Mouse (Mus musculus) liver, embryonic 15.5 days (tissue): Measurements from ENCODE around the gene Pih1d1. TPM values are rescaled to one million over a fixed set of nuclear protein-coding genes. Genes with fewer than 3 reads are reported as not detected.
"Not testable (repeated sequence)": the region's sequence is repeated elsewhere in the genome, so short reads cannot be mapped to it uniquely, and the experiment has no call there.

Experiments used
- ATAC-seq: fragments of 200-750 bp; cut with Nextera tagmentation; 2 replicates; pipeline ENCODE4 v1.8.0; 2017; ENCODE audit warnings: moderate number of reproducible peaks, mild to moderate bottlenecking, moderate library complexity; ENCODE audit not compliant: insufficient read depth
- H3K27ac ChIP-seq: fragments of 300-500 bp; sonication (generic); replicated peaks from 2 replicates; pipeline ENCODE4 v1.5.1; 2015; ENCODE audit warnings: mild to moderate bottlenecking, inconsistent platforms
- H3K27me3 ChIP-seq: fragments of 300-500 bp; sonication (generic); 2 replicates; pipeline ENCODE4 v1.6.1; 2015; ENCODE audit warnings: mild to moderate bottlenecking, inconsistent platforms
- H3K36me3 ChIP-seq: fragments of 300-500 bp; sonication (generic); replicated peaks from 2 replicates; pipeline ENCODE4 v1.6.1; 2015; ENCODE audit warnings: moderate library complexity, mild to moderate bottlenecking, inconsistent platforms
- H3K4me1 ChIP-seq: fragments of 300-500 bp; sonication (generic); replicated peaks from 2 replicates; pipeline ENCODE4 v1.6.1; 2015; ENCODE audit warnings: inconsistent platforms
- H3K4me2 ChIP-seq: fragments of 300-500 bp; sonication (generic); 2 replicates; pipeline ENCODE4 v1.6.1; 2015; ENCODE audit warnings: moderate library complexity, mild to moderate bottlenecking, inconsistent platforms
- H3K4me3 ChIP-seq: fragments of 300-500 bp; sonication (generic); replicated peaks from 2 replicates; pipeline ENCODE4 v1.5.1; 2015; ENCODE audit warnings: mild to moderate bottlenecking, inconsistent platforms
- H3K9ac ChIP-seq: fragments of 300-500 bp; sonication (generic); 2 replicates; pipeline ENCODE4 v1.6.1; 2015; ENCODE audit warnings: moderate library complexity, mild to moderate bottlenecking, inconsistent platforms
- H3K9me3 ChIP-seq: fragments of 300-500 bp; sonication (generic); replicated peaks from 2 replicates; pipeline ENCODE4 v1.6.1; 2016; ENCODE audit warnings: inconsistent platforms
- WGBS: fragments of 180-500 bp; shearing (Covaris S2); methylation state at CpG from one replicate; pipeline ENCODE4 v1.1.7; 2015; ENCODE audit warnings: mixed read lengths; ENCODE audit not compliant: insufficient replicate concordance; 5-methylcytosine and 5-hydroxymethylcytosine counted together
- polyA plus RNA-seq: library from polyadenylated mRNA; unstranded; fragments of >200 nt; fragmentation: Nextera tagmentation; extraction: Ambion mirVana; gene quantifications from 2 replicates; pipeline ENCODE4 v1.2.1, GENCODE M21; 2015

The Pih1d1 gene
- polyA plus RNA-seq: 42.2 and 46.8 TPM in 2 replicates

DNA sequence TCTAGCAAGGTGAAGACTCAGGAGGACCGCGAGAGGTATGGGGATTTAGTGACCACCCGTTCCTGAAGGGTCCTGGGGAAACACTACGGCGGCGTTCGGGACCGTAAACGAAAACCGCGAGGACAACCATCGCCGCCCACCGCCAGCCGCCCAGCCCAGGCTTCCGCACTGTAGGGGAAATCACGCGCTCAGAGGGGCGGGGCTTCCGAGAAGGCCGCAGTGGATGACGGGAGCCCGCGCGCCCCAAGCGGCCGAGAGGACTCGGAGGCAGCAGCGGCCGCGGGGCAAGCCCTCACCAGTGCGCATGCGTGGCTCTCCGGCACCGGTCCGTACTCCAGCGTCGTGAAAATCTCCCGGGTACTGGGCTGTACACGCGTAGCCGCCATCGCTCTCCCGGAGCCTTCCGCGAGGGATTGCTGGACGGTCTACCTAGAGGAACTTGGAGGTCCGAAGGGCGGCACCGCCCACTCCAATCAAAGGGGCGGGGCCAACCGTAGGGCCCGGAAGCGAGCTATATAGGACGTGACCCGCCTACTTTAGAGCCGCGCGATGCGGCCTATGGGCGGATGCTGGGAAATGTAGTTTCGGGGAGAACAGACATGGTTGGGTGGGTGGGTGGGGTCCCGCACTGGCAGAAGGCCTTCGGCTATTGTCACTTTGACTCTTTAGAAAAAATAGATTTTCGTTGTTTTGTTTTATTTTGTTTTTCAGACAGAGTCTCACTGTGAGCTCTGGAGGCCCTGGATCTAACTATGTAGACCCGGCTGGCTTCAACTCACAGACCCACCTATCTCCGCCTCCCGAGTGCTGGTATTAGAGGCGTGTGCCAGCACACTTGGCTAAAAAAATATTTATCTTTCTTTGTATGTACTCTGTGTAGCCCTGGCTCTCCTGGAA, at the start of gene Pih1d1, which contains the start of gene Aldh16a1:
TSS of gene Pih1d1 (plus strand) at position 208 of the 897 bp plus-strand sequence.
TSS of gene Aldh16a1 (minus strand) at position 489 of the 897 bp plus-strand sequence.
- Histone ChIP-seq H3K4me2 (peak within 1 kb of the TSS; percentile 89), H3K27ac (peak within 1 kb of the TSS; percentile 95), H3K4me1 (peaks cover 39% of the 10 kb centered on the region), H3K36me3 (peaks cover 10% of the 10 kb centered on the region), H3K9me3 (no peaks in the 10 kb centered on the region), H3K27me3 (no peaks in the 10 kb centered on the region), H3K9ac (peak within 1 kb of the TSS; percentile 91), H3K4me3 (peak within 1 kb of the TSS; percentile 90)
- 3% methylated on average over 69 of the region's 69 CpGs for WGBS
- ATAC-seq: peak; percentile 93

DNA sequence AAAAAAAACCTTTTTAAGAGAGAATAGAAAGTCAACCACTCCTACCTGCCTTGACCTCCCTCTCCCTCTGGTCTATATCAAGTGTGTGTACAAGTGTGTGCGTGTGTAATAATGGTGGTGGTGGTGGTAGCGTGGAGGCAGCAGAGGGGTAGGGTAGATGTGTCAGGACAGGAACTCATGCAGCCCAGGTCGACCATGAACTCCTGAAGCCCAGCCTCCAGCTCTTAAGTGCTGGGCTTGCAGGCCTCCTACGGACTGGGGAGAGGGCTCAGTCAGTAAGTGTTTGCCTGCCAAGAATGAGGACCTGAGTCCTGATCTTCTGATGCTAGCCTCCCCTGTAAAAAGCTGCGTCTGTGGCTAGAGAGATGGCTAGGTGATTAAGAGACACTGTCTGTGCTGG, 49.2 kb upstream of the Pih1d1 start:
- Histone ChIP-seq H3K4me1 (peaks cover 21% of the 10 kb centered on the region), H3K9ac (no peak overlapping the region), H3K27me3 (no peaks in the 10 kb centered on the region), H3K4me2 (no peak overlapping the region), H3K36me3 (no peaks in the 10 kb centered on the region), H3K4me3 (no peak overlapping the region), H3K27ac (no peak overlapping the region), H3K9me3 (no peaks in the 10 kb centered on the region)
- no peak for ATAC-seq
- WGBS: 65% methylated on average over 5 of the region's 5 CpGs

DNA sequence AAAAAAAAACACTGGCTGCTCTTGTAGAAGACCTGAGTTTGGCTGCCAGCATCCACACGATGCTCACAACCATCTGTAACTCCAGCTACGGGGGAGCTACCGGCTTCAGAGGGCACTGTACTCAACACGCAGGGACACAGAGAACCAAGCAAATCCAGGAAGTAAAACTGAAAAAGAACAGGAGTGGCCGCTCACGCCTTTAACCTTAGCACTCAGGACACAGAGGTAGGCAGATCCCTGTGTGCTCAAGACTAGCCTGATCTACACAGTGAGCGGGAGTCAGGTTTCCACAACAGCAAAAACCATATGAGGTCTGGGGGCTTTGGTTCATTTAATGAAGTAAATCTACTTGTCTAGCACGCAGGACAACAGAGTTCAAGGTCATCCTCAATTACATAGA, 48.6 kb upstream of the Pih1d1 start:
- Histone ChIP-seq H3K9me3 (no peaks in the 10 kb centered on the region), H3K36me3 (no peaks in the 10 kb centered on the region), H3K27me3 (no peaks in the 10 kb centered on the region), H3K4me3 (no peak overlapping the region), H3K9ac (no peak overlapping the region), H3K4me2 (no peak overlapping the region), H3K27ac (no peak overlapping the region), H3K4me1 (peaks cover 21% of the 10 kb centered on the region)
- ATAC-seq: no peak
- 65% methylated on average over 8 of the region's 8 CpGs for WGBS

DNA sequence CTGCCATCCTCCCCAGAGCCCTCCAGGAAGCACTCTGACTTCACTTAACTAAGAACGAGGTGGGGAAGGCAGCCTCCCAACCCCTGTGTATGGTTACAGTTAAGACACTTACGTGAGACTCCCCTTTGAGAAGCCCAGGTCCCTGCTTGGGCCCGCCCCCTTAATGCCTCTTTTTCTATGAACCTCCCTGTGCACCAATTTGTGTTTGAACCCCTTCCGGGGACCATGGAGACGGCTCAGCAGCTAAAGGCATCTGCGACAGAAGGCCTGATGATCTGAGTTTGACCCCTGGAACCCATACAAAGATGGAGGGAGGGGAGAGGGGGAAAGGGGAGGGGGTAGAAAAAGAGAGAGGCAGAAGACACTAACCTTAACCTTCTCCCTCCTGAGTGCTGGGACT, 47.7 kb upstream of the Pih1d1 start:
- Histone ChIP-seq H3K4me2 (no peak overlapping the region), H3K4me1 (peaks cover 21% of the 10 kb centered on the region), H3K9me3 (no peaks in the 10 kb centered on the region)

DNA sequence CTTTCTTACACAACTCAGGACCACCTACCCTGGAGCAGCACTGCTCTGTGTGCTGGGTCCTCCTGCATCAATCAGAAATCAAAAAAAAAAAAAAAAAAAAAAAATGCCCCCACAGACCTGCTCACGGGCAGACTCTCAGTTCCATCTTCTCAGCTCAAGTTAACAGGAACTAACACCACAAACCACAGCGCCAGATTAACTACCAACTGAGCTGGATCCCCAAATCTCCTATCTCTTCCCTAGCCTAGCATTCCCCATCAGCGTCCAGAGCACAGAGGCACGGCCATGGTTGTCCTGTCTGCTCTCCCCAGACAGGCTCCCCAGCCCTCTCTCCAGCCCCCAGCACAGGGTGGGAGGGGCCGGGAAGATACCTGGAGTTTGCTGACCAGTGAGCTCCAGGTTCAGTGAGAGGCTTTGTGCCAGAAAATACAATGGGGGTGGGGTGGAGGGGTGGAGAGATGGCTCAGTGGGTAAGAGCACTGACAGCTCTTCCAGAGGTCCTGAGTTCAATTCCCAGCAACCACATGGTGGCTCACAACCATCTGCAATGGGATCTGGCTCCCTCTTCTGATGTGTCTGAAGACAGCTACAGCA, 47.0 kb upstream of the Pih1d1 start:
- no peaks in the 10 kb centered on the region for H3K27me3 ChIP-seq
- no peaks in the 10 kb centered on the region for H3K36me3 ChIP-seq
- H3K4me1 ChIP-seq: peaks cover 25% of the 10 kb centered on the region
- H3K9me3 ChIP-seq: no peaks in the 10 kb centered on the region
- H3K9ac ChIP-seq: no peak overlapping the region
- H3K4me2 ChIP-seq: no peak overlapping the region
- H3K4me3 ChIP-seq: no peak overlapping the region
- no peak overlapping the region for H3K27ac ChIP-seq
- ATAC-seq: no peak
- WGBS: 33% methylated on average over 5 of the region's 5 CpGs

More for the DNA sequence above, 47.7 kb upstream of the Pih1d1 start:
- Histone ChIP-seq H3K27me3 (no peaks in the 10 kb centered on the region), H3K36me3 (no peaks in the 10 kb centered on the region), H3K4me3 (no peak overlapping the region), H3K9ac (no peak overlapping the region), H3K27ac (no peak overlapping the region)
- 67% methylated on average over 6 of the region's 6 CpGs for WGBS
- no peak for ATAC-seq

DNA sequence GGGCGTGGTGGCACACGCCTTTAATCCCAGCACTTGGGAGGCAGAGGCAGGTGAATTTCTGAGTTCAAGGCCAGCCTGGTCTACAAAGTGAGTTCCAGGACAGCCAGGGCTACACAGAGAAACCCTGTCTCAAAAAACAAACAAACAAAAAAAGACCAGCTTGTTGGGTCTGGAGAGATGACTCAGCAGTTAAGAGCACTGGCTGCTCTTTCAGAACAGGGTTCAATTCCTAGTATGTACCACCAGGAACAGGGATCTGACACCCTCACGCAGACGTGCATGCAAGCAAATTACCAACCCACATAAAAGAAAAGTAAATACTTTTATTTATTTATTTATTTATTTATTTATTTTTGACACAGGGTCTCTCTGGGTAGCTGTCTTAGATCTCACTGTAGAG, 44.0 kb upstream of the Pih1d1 start:
- H3K4me3 ChIP-seq, H3K9me3 ChIP-seq, H3K36me3 ChIP-seq, H3K27ac ChIP-seq, H3K4me2 ChIP-seq, ATAC-seq, H3K27me3 ChIP-seq, H3K9ac ChIP-seq: not testable (repeated sequence)
- 57% methylated on average over 4 of the region's 4 CpGs for WGBS
- H3K4me1 ChIP-seq: peaks cover 23% of the 10 kb centered on the region

DNA sequence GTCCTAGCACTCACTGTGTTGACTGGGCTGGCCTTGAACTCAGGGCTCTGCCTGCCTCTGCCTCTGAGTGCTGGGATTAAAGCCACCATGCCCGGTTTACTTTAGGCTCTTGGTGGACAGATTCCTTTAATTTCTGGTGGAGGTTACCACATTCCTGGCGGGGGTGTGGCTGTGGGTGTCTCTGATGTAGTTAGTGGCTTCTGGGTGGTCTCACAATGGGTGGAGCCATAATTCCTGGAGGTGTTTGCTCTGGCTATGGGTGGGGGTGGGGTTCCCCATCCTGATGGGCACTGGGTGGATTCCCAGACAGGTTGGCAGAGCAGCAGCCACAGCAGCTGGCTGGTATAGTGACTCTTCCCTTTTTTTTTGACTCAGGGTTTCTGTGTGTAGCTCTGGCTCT, 42.2 kb upstream of the Pih1d1 start:
- Histone ChIP-seq H3K4me2 (no peak overlapping the region), H3K4me3 (no peak overlapping the region), H3K9me3 (no peaks in the 10 kb centered on the region), H3K36me3 (no peaks in the 10 kb centered on the region), H3K27me3 (no peaks in the 10 kb centered on the region), H3K9ac (no peak overlapping the region), H3K27ac (no peak overlapping the region), H3K4me1 (peaks cover 23% of the 10 kb centered on the region)
- 64% methylated on average over 2 of the region's 2 CpGs for WGBS
- no peak for ATAC-seq

DNA sequence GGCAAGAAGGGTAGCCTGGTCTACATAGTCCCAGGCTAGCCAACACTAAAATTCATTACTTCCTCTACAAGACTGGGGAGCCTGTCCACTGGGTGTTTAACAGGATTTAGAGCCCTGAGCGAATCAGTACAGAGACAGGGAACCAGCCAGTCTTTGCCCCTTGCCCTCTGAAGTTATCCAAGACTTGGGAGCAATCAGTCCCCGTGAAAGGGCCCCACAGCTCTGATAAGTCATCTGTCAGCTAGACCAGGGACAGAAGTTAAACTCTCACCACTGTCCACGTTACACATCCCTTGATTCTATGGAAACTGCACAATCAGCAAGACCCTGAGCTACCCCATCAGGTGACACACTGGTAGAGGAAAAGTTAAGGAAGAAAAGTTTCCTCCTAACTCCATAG, 41.6 kb upstream of the Pih1d1 start:
- WGBS: 26% methylated on average over 3 of the region's 3 CpGs
- no peak overlapping the region for H3K4me3 ChIP-seq
- no peaks in the 10 kb centered on the region for H3K9me3 ChIP-seq
- no peaks in the 10 kb centered on the region for H3K36me3 ChIP-seq
- H3K9ac ChIP-seq: no peak overlapping the region
- H3K4me2 ChIP-seq: no peak overlapping the region
- no peak for ATAC-seq
- H3K4me1 ChIP-seq: peaks cover 24% of the 10 kb centered on the region
- no peaks in the 10 kb centered on the region for H3K27me3 ChIP-seq
- H3K27ac ChIP-seq: no peak overlapping the region

DNA sequence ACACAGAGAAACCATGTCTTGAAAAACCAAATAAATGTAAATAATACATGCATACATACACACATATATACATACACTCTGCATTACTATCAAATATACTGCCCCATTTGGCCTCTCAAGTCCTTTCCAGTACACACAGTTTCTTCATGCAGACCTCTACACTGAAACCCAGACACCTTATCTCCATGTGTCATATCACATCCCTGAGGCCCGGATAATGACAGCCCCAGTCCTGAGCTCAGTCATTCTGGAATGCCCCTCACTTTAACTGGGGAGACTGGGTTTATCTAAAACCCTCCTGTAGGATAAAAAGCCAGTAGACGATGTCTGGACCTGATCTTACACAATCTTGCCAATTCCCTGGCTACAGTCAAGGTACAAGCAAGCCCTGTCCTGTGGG, 40.6 kb upstream of the Pih1d1 start:
- Histone ChIP-seq H3K36me3 (no peaks in the 10 kb centered on the region), H3K27me3 (no peaks in the 10 kb centered on the region), H3K4me3 (no peak overlapping the region), H3K4me2 (no peak overlapping the region), H3K4me1 (peaks cover 29% of the 10 kb centered on the region), H3K27ac (no peak overlapping the region), H3K9me3 (no peaks in the 10 kb centered on the region), H3K9ac (no peak overlapping the region)
- WGBS: 17% methylated on average over 2 of the region's 2 CpGs
- peak; percentile 18; the same call in 1 of the 2 replicates for ATAC-seq

DNA sequence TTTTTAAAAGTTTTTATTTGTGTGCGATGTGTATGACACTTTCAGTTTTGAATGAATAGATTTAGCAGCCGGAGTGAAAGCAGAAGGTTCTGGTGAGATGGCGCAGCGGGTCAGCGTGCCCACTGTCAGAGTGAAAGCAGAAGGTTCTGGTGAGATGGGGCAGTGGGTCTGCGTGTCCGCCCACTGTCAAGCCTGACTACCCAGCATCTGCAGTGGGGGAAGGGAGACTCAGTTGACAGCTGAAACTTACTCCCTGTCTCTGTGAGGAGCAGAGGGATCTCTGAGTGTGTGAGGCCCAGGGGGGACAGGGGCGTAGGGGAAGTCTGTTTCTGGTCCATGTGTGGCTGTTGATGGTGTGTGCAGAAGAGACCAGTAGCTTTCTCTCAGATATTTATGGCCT, 36.5 kb upstream of the Pih1d1 start:
- Histone ChIP-seq H3K4me3 (no peak overlapping the region), H3K4me2 (no peak overlapping the region), H3K9ac (no peak overlapping the region), H3K27me3 (no peaks in the 10 kb centered on the region), H3K4me1 (peaks cover 57% of the 10 kb centered on the region), H3K9me3 (no peaks in the 10 kb centered on the region), H3K27ac (no peak overlapping the region), H3K36me3 (peaks cover 37% of the 10 kb centered on the region)
- 67% methylated on average over 8 of the region's 8 CpGs for WGBS
- ATAC-seq: no peak

DNA sequence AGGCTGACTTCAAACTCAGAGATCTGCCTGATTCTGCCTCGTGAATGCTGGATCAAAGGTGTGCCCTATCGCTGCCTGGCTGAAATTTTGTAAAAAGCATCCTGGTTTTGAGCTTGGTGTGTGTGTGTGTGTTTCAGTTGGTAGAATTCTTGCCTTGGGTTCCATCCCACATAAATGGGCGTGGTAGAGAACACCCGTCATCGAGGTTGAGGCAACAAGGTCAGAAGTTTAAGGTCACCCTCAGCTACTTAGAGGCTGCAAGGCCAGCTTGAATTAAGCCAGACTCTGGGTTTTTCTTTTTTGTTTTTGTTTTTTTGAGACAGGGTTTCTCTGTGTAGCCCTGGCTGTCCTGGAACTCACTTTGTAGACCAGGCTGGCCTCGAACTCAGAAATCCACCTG, 35.8 kb upstream of the Pih1d1 start:
- no peak overlapping the region for H3K9ac ChIP-seq
- H3K4me2 ChIP-seq: no peak overlapping the region
- H3K36me3 ChIP-seq: peaks cover 45% of the 10 kb centered on the region
- no peak for ATAC-seq
- H3K4me1 ChIP-seq: peaks cover 58% of the 10 kb centered on the region
- WGBS: 62% methylated on average over 6 of the region's 6 CpGs
- no peaks in the 10 kb centered on the region for H3K9me3 ChIP-seq
- H3K4me3 ChIP-seq: no peak overlapping the region
- H3K27me3 ChIP-seq: no peaks in the 10 kb centered on the region
- no peak overlapping the region for H3K27ac ChIP-seq
